8 mouse cellular contexts compared by ENCODE assay signal in the genomic region with DNA sequence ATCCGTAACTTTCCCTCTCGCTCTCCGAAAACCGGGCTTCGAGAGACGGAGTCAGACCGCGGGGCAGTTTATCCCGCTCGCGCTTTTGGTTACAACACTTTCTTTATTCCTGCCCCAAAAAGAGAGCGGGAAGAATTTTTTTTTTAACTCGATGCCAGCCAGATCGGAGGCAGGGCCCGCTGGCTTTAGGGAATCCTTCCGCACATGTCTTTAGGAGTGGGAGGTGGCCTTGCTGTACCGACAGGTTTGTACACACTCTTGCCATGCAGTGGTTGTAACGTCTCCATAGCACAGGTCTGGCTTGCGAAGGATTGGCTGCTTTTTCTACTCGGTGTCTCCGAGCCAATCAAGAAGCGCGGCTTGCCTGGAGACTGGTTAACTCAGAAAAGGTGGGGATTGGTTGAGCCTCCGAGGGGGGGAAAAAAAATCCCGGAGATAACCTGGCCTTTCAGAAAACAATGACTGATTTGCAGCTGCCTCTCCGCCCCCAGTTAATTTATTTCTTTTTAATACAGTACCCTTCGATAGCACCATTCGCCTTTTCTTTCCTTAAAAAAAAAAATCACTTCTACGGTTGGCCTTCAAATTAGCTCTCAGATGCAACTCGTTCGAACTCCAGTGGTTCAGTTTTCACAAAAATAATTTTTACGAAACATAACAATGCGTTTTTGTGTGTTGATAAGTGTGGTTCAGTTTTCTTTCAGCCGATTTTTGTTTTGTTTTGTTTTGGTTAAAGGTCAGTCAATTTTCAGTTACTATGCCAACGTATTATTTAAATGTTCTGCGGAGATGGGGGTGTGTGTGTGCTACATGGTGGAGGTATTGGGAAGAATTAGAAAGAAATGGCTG. TPM values are rescaled to one million over a fixed set of nuclear protein-coding genes. Genes with fewer than 3 reads are reported as not detected.
A peak's percentile ranks its signal among the peaks of the same experiment; 100 is the strongest.
DNase-seq lines count a peak whose midpoint lies in the region; ATAC-seq lines count a peak whose summit lies in the region.

No protein-coding gene starts in this region.

- no peaks in the 10 kb centered on the region; the same call in 1 of the 2 replicates for H3K36me3 ChIP-seq in intestine, embryonic 14.5 days (ENCODE audit: control insufficient read depth, insufficient read depth, low read length)

- H3K4me2 ChIP-seq in intestine, embryonic 14.5 days (ENCODE audit: low read length) = peak overlapping the region; percentile 51

- H3K9ac ChIP-seq in intestine, embryonic 14.5 days (ENCODE audit: low read length) = peak overlapping the region; percentile 100

- H3K4me3 ChIP-seq in intestine, embryonic 14.5 days (ENCODE audit: low read depth, low read length) = peak overlapping the region; percentile 86

- H3K4me1 ChIP-seq in intestine, embryonic 14.5 days (replicated peaks; ENCODE audit: control insufficient read depth, insufficient read depth, low read length) = peaks cover 11% of the 10 kb centered on the region

- intact Hi-C loops in gastrocnemius, postnatal 36 days (cut with DNase I) = loop anchor here (1.0 to 5.0 kb wide), 2 partner anchors 68 to 173 kb away; a partner anchor contains a TSS
- intact Hi-C loops in left cerebral cortex, postnatal 25 days (cut with DNase I) = loop anchor here (1.0 to 10.0 kb wide), 4 partner anchors 173 to 370 kb away; a partner anchor contains a TSS

- no peaks in the 10 kb centered on the region for H3K27me3 ChIP-seq in intestine, embryonic 14.5 days (replicated peaks; ENCODE audit: control insufficient read depth, insufficient read depth, low read length)

- peak; percentile 92 for DNase-seq in adrenal gland, postnatal 10 days
- DNase-seq in embryo, embryonic 9.5 days (ENCODE audit: extremely low spot score) = peak; percentile 86
- DNase-seq in gastrocnemius, postnatal 36 days = peak; percentile 76
- no peak for DNase-seq in intestine, embryonic 14.5 days (ENCODE audit: low spot score)
- peak; percentile 91 to 97 for DNase-seq in left cerebral cortex, postnatal 25 days (ENCODE audit: low spot score in 2 of 2)
- DNase-seq in mesoderm, embryonic 11.5 days (ENCODE audit: low read depth, low spot score) = peak; percentile 93
- DNase-seq in right cerebral cortex, postnatal 25 days = peak; percentile 87
- peak; percentile 81 to 84 for DNase-seq in urinary bladder, postnatal 4 days (ENCODE audit: low spot score in 2 of 2)

- ATAC-seq in intestine, embryonic 14.5 days (replicated peaks; ENCODE audit: low FRiP score, low TSS enrichment, low read depth) = peak; percentile 87

- no peaks in the 10 kb centered on the region for H3K9me3 ChIP-seq in intestine, embryonic 14.5 days (ENCODE audit: control insufficient read depth, low read length)

- 5% methylated on average over 36 of the region's 36 CpGs for WGBS in intestine, embryonic 14.5 days

- H3K27ac ChIP-seq in intestine, embryonic 14.5 days (ENCODE audit: low read depth) = peak overlapping the region; percentile 100

RNA-seq across cellular contexts. Expression of a gene that starts 1.7 kb away (rescaled TPM):
- 10 to 100 TPM; 26.0 to 31.2 TPM for total RNA-seq in adrenal gland, postnatal 10 days (2021)
- 1 to 10 TPM; 6.5 to 9.1 TPM for total RNA-seq in gastrocnemius, postnatal 36 days (2021)
- polyA plus RNA-seq in intestine, embryonic 14.5 days (2014; fragmentation: Nextera tagmentation; extraction: Ambion mirVana) = 41.0 and 43.4 TPM in 2 replicates
- total RNA-seq in left cerebral cortex, postnatal 25 days (2021) = 10 to 100 TPM in 1 of 2 experiments, 1 to 10 TPM in 1; 8.3 to 10.5 TPM
